In genomic region chr13:111658501-111659280, GRCm38 (mm10) we compare ENCODE assay signal across 10 mouse cellular contexts. TPM values are rescaled to one million over a fixed set of nuclear protein-coding genes. Genes with fewer than 3 reads are reported as not detected.
A peak's percentile ranks its signal among the peaks of the same experiment; 100 is the strongest.
DNase-seq lines count a peak whose midpoint lies in the region; ATAC-seq lines count a peak whose summit lies in the region.
"Had no signal": no experiment of that assay in that cellular context is flagged by ENCODE, and none has a peak within 500 bp of the region (broad histone marks: within the 10 kb centered on the region; RNA-seq: fewer than 3 reads in every experiment).

No protein-coding gene starts in this region.

- peak; percentile 17 for DNase-seq in liver
- DNase-seq in liver, embryonic 11.5 days (ENCODE audit: low spot score) = no peak
- peak; percentile 59 to 70 for DNase-seq in heart, postnatal 10 days
- no peak for DNase-seq in layer of hippocampus, postnatal 10 days (ENCODE audit: low spot score in 2 of 2)
- DNase-seq in cerebellum, postnatal 4 days (ENCODE audit: low spot score in 2 of 2) = no peak
- DNase-seq in lung, adult 18-20 months = no peak

- no peaks in the 10 kb centered on the region for H3K36me3 ChIP-seq in liver, embryonic 11.5 days (ENCODE audit: control insufficient read depth, insufficient read depth, low read length)
- H3K36me3 ChIP-seq in embryonic facial prominence, embryonic 13.5 days = no peaks in the 10 kb centered on the region
- H3K36me3 ChIP-seq: forebrain, embryonic 15.5 days had no signal

- H3K4me1 ChIP-seq in liver, embryonic 11.5 days (replicated peaks; ENCODE audit: control insufficient read depth, insufficient read depth, low read length) = peaks cover 20% of the 10 kb centered on the region
- peaks cover 15% of the 10 kb centered on the region for H3K4me1 ChIP-seq in embryonic facial prominence, embryonic 13.5 days
- H3K4me1 ChIP-seq: forebrain, embryonic 15.5 days had no signal

- no peaks in the 10 kb centered on the region for H3K27me3 ChIP-seq in liver, embryonic 11.5 days (replicated peaks; ENCODE audit: control insufficient read depth, insufficient read depth, low read length)
- H3K27me3 ChIP-seq in embryonic facial prominence, embryonic 13.5 days = no peaks in the 10 kb centered on the region
- H3K27me3 ChIP-seq: forebrain, embryonic 15.5 days had no signal

- H3K9me3 ChIP-seq in liver, embryonic 11.5 days (ENCODE audit: control insufficient read depth, low read length) = no peaks in the 10 kb centered on the region
- no peaks in the 10 kb centered on the region for H3K9me3 ChIP-seq in embryonic facial prominence, embryonic 13.5 days
- H3K9me3 ChIP-seq: forebrain, embryonic 15.5 days had no signal

- intact Hi-C loops in heart, postnatal 10 days (cut with DNase I) = no loop called here

- no peak overlapping the region for H3K27ac ChIP-seq in liver, embryonic 11.5 days (ENCODE audit: low read depth, low read length)
- H3K27ac ChIP-seq in embryonic facial prominence, embryonic 13.5 days = peak overlapping the region; percentile 75
- H3K27ac ChIP-seq: forebrain, embryonic 15.5 days had no signal

- no peak for ATAC-seq in liver, embryonic 11.5 days (replicated peaks; ENCODE audit: low FRiP score)
- ATAC-seq in embryonic facial prominence, embryonic 13.5 days (ENCODE audit: insufficient number of reproducible peaks, insufficient read depth, low FRiP score, low TSS enrichment, low read depth) = 0 out of 2 replicates have a peak, but pooled peaks have one; percentile 26
- peak; percentile 39 for ATAC-seq in megakaryocyte progenitor cell, adult 5-6 weeks (replicated peaks; ENCODE audit: poor library complexity)
- ATAC-seq: forebrain, embryonic 15.5 days had no signal

- no peak overlapping the region for H3K9ac ChIP-seq in liver, embryonic 11.5 days (ENCODE audit: low read depth, low read length)
- no peak overlapping the region for H3K9ac ChIP-seq in embryonic facial prominence, embryonic 13.5 days
- H3K9ac ChIP-seq: forebrain, embryonic 15.5 days had no signal

- H3K4me3 ChIP-seq in liver, embryonic 11.5 days (ENCODE audit: low read depth, low read length) = no peak overlapping the region
- no peak overlapping the region for H3K4me3 ChIP-seq in embryonic facial prominence, embryonic 13.5 days
- H3K4me3 ChIP-seq: forebrain, embryonic 15.5 days; megakaryocyte, embryonic 14.5 days had no signal

- H3K4me2 ChIP-seq in liver, embryonic 11.5 days = no peak overlapping the region
- peak overlapping the region; percentile 23 for H3K4me2 ChIP-seq in embryonic facial prominence, embryonic 13.5 days
- H3K4me2 ChIP-seq: forebrain, embryonic 15.5 days had no signal

- WGBS in liver, embryonic 11.5 days = 67% methylated on average over 12 of the region's 12 CpGs
- 37% methylated on average over 12 of the region's 12 CpGs for WGBS in embryonic facial prominence, embryonic 13.5 days

RNA-seq across cellular contexts. Expression of gene Mier3, which starts 22.1 kb away (rescaled TPM):
- 20.6 and 20.9 TPM in 2 replicates for polyA plus RNA-seq in liver, embryonic 11.5 days (2014; fragmentation: Nextera tagmentation; extraction: Ambion mirVana)
- 22.9 and 29.7 TPM in 2 replicates for polyA plus RNA-seq in embryonic facial prominence, embryonic 13.5 days (2015; fragmentation: Nextera tagmentation; extraction: Ambion mirVana)
- 10 to 100 TPM; 20.5 to 21.7 TPM for total RNA-seq in heart, postnatal 10 days (2021)
- 32.0 and 33.3 TPM in 2 replicates for total RNA-seq in megakaryocyte progenitor cell, adult 5-6 weeks (2015)
- 35.9 and 53.4 TPM in 2 replicates for total RNA-seq in megakaryocyte progenitor cell, adult 5-6 weeks (2017)
- total RNA-seq in layer of hippocampus, postnatal 10 days (2021) = 10 to 100 TPM; 26.9 to 31.8 TPM

Comparison
In these comparisons a context has a peak if more than half of its experiments do, and no peak if none do; other contexts are left out.
1. DNase-seq: peak in liver (single experiment) and heart, postnatal 10 days (2 of 2); none in liver, embryonic 11.5 days (single experiment), layer of hippocampus, postnatal 10 days (0 of 2), cerebellum, postnatal 4 days (0 of 2) and lung, adult 18-20 months (0 of 2).